Mouse (Mus musculus) MEL (cell line): Measurements from ENCODE around the gene Fam222a. TPM values are rescaled to one million over a fixed set of nuclear protein-coding genes. Genes with fewer than 3 reads are reported as not detected.

Source experiments
- DNase-seq: peaks from one replicate; pipeline ENCODE4 v3.0.0; 2011; ENCODE audit warnings: low read depth, low spot score
- H3K27ac ChIP-seq: 2 replicates; pipeline ENCODE4 v1.5.1; 2012; ENCODE audit warnings: low read depth, mild to moderate bottlenecking, control low read depth, low read length, moderate library complexity; ENCODE audit not compliant: control insufficient read depth
- H3K27me3 ChIP-seq, 2 experiments: fragments of 150-350 bp in 1 of 2; sonication (generic) in 1 of 2; 2 replicates each; pipeline ENCODE4 v1.6.1; 2012; ENCODE audit warnings: low read length in 2 of 2, mild to moderate bottlenecking in 2 of 2, improper control_type of control experiment in 1 of 2, moderate library complexity in 1 of 2; ENCODE audit not compliant: insufficient read depth in 2 of 2, control insufficient read depth in 1 of 2
- H3K36me3 ChIP-seq, 2 experiments: 2 replicates each; pipeline ENCODE4 v1.6.1; 2012 to 2014; ENCODE audit warnings: low read length in 2 of 2, improper control_type of control experiment in 1 of 2, inconsistent platforms in 1 of 2, mild to moderate bottlenecking in 1 of 2; ENCODE audit not compliant: insufficient read depth in 2 of 2, control insufficient read depth in 1 of 2
- H3K4me1 ChIP-seq, 2 experiments: fragments of 150-350 bp in 1 of 2; sonication (generic) in 1 of 2; 2 replicates each; pipeline ENCODE4 v1.6.1; 2012; ENCODE audit warnings: low read length in 2 of 2, improper control_type of control experiment in 1 of 2, mild to moderate bottlenecking in 1 of 2; ENCODE audit not compliant: insufficient read depth in 2 of 2, control insufficient read depth in 1 of 2
- H3K4me3 ChIP-seq, 2 experiments: fragments of 150-350 bp in 1 of 2; sonication (generic) in 1 of 2; 2 replicates each; pipeline ENCODE4 v1.5.1; 2012; ENCODE audit warnings: low read depth in 2 of 2, low read length in 2 of 2, mild to moderate bottlenecking in 2 of 2, moderate library complexity in 2 of 2, control low read depth in 1 of 2, improper control_type of control experiment in 1 of 2; ENCODE audit not compliant: control insufficient read depth in 1 of 2, insufficient read depth in 1 of 2
- H3K79me2 ChIP-seq: 2 replicates; pipeline ENCODE4 v1.6.1; 2012; ENCODE audit warnings: mild to moderate bottlenecking, low read length, moderate library complexity; ENCODE audit not compliant: control insufficient read depth, poor library complexity, insufficient read depth
- H3K9ac ChIP-seq: 2 replicates; pipeline ENCODE4 v1.6.1; 2012; ENCODE audit warnings: low read depth, mild to moderate bottlenecking, control low read depth, low read length, moderate library complexity; ENCODE audit not compliant: control insufficient read depth, poor library complexity, severe bottlenecking
- H3K9me3 ChIP-seq: fragments of 150-350 bp; sonication (generic); replicated peaks from 2 replicates; pipeline ENCODE4 v1.6.1; 2012; ENCODE audit warnings: mild to moderate bottlenecking, low read length, improper control_type of control experiment, moderate library complexity; ENCODE audit not compliant: insufficient read depth
- CTCF ChIP-seq, 3 experiments: IDR thresholded peaks in 2 of 3; conservative IDR thresholded peaks in 1 of 3; 2 replicates each; pipeline ENCODE4 v1.5.1; 2011 to 2012; ENCODE audit warnings: low read length in 3 of 3, low read depth in 2 of 3, mild to moderate bottlenecking in 2 of 3, improper control_type of control experiment in 1 of 3, inconsistent platforms in 1 of 3, mixed read lengths in 1 of 3, moderate library complexity in 1 of 3; ENCODE audit not compliant: control insufficient read depth in 1 of 3, insufficient read depth in 1 of 3, poor library complexity in 1 of 3, severe bottlenecking in 1 of 3
- ELF1 ChIP-seq: IDR thresholded peaks from 2 replicates; pipeline ENCODE4 v1.6.1; 2014; ENCODE audit warnings: low read depth, mild to moderate bottlenecking, inconsistent platforms, low read length, improper control_type of control experiment, moderate library complexity
- ETS1 ChIP-seq: IDR thresholded peaks from 2 replicates; pipeline ENCODE4 v1.6.1; 2012; ENCODE audit warnings: low read depth, mild to moderate bottlenecking, inconsistent platforms, low read length, improper control_type of control experiment, moderate library complexity
- HCFC1 ChIP-seq: IDR thresholded peaks from 2 replicates; pipeline ENCODE4 v1.6.1; 2012; ENCODE audit warnings: low read depth, mild to moderate bottlenecking, inconsistent platforms, low read length, improper control_type of control experiment, moderate library complexity
- MEF2A ChIP-seq: IDR thresholded peaks from 2 replicates; pipeline ENCODE4 v1.6.1; 2014; ENCODE audit warnings: low read depth, mild to moderate bottlenecking, inconsistent platforms, low read length, improper control_type of control experiment; ENCODE audit not compliant: poor library complexity, insufficient replicate concordance, severe bottlenecking; ENCODE audit errors: extremely low read depth
- NELFE ChIP-seq: IDR thresholded peaks from 2 replicates; pipeline ENCODE4 v1.6.1; 2011; ENCODE audit warnings: low read depth, low read length, improper control_type of control experiment
- NRF1 ChIP-seq: IDR thresholded peaks from 2 replicates; pipeline ENCODE4 v1.6.1; 2014; ENCODE audit warnings: low read depth, mild to moderate bottlenecking, inconsistent platforms, low read length, improper control_type of control experiment, moderate library complexity; ENCODE audit not compliant: poor library complexity, insufficient read depth, severe bottlenecking
- POLR2AphosphoS5 ChIP-seq: IDR thresholded peaks from 2 replicates; pipeline ENCODE4 v1.6.1; 2012; ENCODE audit warnings: low read depth, borderline replicate concordance, mild to moderate bottlenecking, inconsistent platforms, low read length, moderate library complexity, mixed read lengths
- RAD21 ChIP-seq: IDR thresholded peaks from 2 replicates; pipeline ENCODE4 v1.6.1; 2011; ENCODE audit warnings: mild to moderate bottlenecking, low read depth, low read length, improper control_type of control experiment
- SIN3A ChIP-seq: IDR thresholded peaks from 2 replicates; pipeline ENCODE4 v1.6.1; 2012; ENCODE audit warnings: low read length, improper control_type of control experiment, inconsistent platforms
- SMC3 ChIP-seq: IDR thresholded peaks from 2 replicates; pipeline ENCODE4 v1.6.1; 2011; ENCODE audit warnings: low read depth, low read length, improper control_type of control experiment
- TCF12 ChIP-seq: IDR thresholded peaks from 2 replicates; pipeline ENCODE4 v1.6.1; 2014; ENCODE audit warnings: low read depth, mild to moderate bottlenecking, inconsistent platforms, low read length, improper control_type of control experiment, moderate library complexity
- USF1 ChIP-seq: IDR thresholded peaks from 2 replicates; pipeline ENCODE4 v1.6.1; 2014; ENCODE audit warnings: low read depth, mild to moderate bottlenecking, inconsistent platforms, low read length, improper control_type of control experiment, moderate library complexity
- ZC3H11A ChIP-seq: IDR thresholded peaks from 2 replicates; pipeline ENCODE4 v1.6.1; 2012; ENCODE audit warnings: low read depth, mild to moderate bottlenecking, inconsistent platforms, low read length, improper control_type of control experiment
- polyA plus RNA-seq, 2 experiments: library from polyadenylated mRNA; stranded (reverse) in 1 of 2; unstranded in 1 of 2; fragments of >175 nt in 1 of 2; fragments of >200 nt in 1 of 2; gene quantifications; 2 replicates each; pipeline versions ENCODE4 v1.2.1 to v1.2.4; 2012; ENCODE audit warnings: low replicate concordance in 2 of 2, low read depth in 1 of 2; ENCODE audit not compliant: insufficient read length in 2 of 2, insufficient read depth in 1 of 2, missing spikeins in 1 of 2
- total RNA-seq: library from RNA; depleted of rRNA; stranded (reverse); fragments of 300-350 nt; gene quantifications from 2 replicates; pipeline ENCODE4 v1.2.3, GENCODE M21; 2012

Gene Fam222a
- total and polyA plus RNA-seq, 3 experiments, result 0.27 to 0.70 TPM; not detected in 1

- Histone ChIP-seq H3K9ac (no peak overlapping the region), H3K36me3 (no peaks in the 10 kb centered on the region), H3K4me1 (no peaks in the 10 kb centered on the region), H3K27me3 (no peaks in the 10 kb centered on the region), H3K4me3 (no peak overlapping the region), H3K27ac (no peak overlapping the region), H3K9me3 (no peaks in the 10 kb centered on the region), H3K79me2 (no peaks in the 10 kb centered on the region)
- TF ChIP-seq USF1, result no peak
- no peak for TF ChIP-seq ELF1
- TF ChIP-seq SIN3A, result no peak
- peak; percentile 64 for TF ChIP-seq RAD21
- TF ChIP-seq TCF12, result no peak
- peak; percentile 52 for TF ChIP-seq SMC3
- no peak for TF ChIP-seq NRF1
- TF ChIP-seq CTCF (IDR thresholded peaks at IDR 0.05 in 2 of 3, conservative IDR thresholded peaks at IDR 0.05 in 1 of 3; ENCODE audit: control insufficient read depth in 1 of 3, insufficient read depth in 1 of 3, low read depth in 2 of 3, low read length in 3 of 3, poor library complexity in 1 of 3, severe bottlenecking in 1 of 3), result peak; percentile 83 to 87 (median 83)
- 0 out of 2 replicates have a peak, but pooled peaks have one; percentile 6 for TF ChIP-seq ZC3H11A
- peak; percentile 74 for DNase-seq
Measured at GRCm38 (mm10) chr5:114625590-114625989, 57.8 kb downstream of the Fam222a start.

GRCm38 (mm10) chr5:114631336-114631735 is 63.5 kb downstream of the Fam222a start:
- H3K4me1 ChIP-seq, result no peaks in the 10 kb centered on the region
- H3K9ac ChIP-seq, result no peak overlapping the region
- no peaks in the 10 kb centered on the region for H3K36me3 ChIP-seq
- H3K27ac ChIP-seq, result no peak overlapping the region
- H3K27me3 ChIP-seq, result no peaks in the 10 kb centered on the region
- no peaks in the 10 kb centered on the region for H3K9me3 ChIP-seq
- H3K79me2 ChIP-seq, result no peaks in the 10 kb centered on the region
- peak; percentile 49 for TF ChIP-seq SMC3
- no peak for TF ChIP-seq HCFC1
- peak; percentile 58 to 65 (median 60) for TF ChIP-seq CTCF (IDR thresholded peaks at IDR 0.05 in 2 of 3, conservative IDR thresholded peaks at IDR 0.05 in 1 of 3; ENCODE audit: control insufficient read depth in 1 of 3, insufficient read depth in 1 of 3, low read depth in 2 of 3, low read length in 3 of 3, poor library complexity in 1 of 3, severe bottlenecking in 1 of 3)
- no peak for TF ChIP-seq ETS1
- TF ChIP-seq RAD21, result peak; percentile 32
- TF ChIP-seq, all 39 proteins: peak for 3
- peak; percentile 63 for DNase-seq
- no peak overlapping the region for H3K4me3 ChIP-seq

GRCm38 (mm10) chr5:114636091-114636490 is 68.3 kb downstream of the Fam222a start:
- H3K4me1 ChIP-seq, result no peaks in the 10 kb centered on the region; a peak in 1 of 4 replicates
- H3K4me3 ChIP-seq, result no peak overlapping the region
- no peaks in the 10 kb centered on the region for H3K9me3 ChIP-seq
- no peak overlapping the region for H3K9ac ChIP-seq
- H3K27me3 ChIP-seq, result no peaks in the 10 kb centered on the region
- no peaks in the 10 kb centered on the region for H3K79me2 ChIP-seq
- no peaks in the 10 kb centered on the region for H3K36me3 ChIP-seq
- H3K27ac ChIP-seq, result no peak overlapping the region
- TF ChIP-seq CTCF (IDR thresholded peaks at IDR 0.05 in 2 of 3, conservative IDR thresholded peaks at IDR 0.05 in 1 of 3; ENCODE audit: control insufficient read depth in 1 of 3, insufficient read depth in 1 of 3, low read depth in 2 of 3, low read length in 3 of 3, poor library complexity in 1 of 3, severe bottlenecking in 1 of 3) (no peak), NELFE (no peak), POLR2AphosphoS5 (no peak), MEF2A (no peak)
- DNase-seq, result no peak
